Mouse (Mus musculus): ENCODE results near the gene Tmem184c.

The Tmem184c gene

GRCm38 (mm10) chr8:77610374-77610969 is at the start of gene Tmem184c:
Gene Tmem184c, minus strand, starts transcription at chr8:77610698.
- DNase-seq: peak; percentile 95

DNA sequence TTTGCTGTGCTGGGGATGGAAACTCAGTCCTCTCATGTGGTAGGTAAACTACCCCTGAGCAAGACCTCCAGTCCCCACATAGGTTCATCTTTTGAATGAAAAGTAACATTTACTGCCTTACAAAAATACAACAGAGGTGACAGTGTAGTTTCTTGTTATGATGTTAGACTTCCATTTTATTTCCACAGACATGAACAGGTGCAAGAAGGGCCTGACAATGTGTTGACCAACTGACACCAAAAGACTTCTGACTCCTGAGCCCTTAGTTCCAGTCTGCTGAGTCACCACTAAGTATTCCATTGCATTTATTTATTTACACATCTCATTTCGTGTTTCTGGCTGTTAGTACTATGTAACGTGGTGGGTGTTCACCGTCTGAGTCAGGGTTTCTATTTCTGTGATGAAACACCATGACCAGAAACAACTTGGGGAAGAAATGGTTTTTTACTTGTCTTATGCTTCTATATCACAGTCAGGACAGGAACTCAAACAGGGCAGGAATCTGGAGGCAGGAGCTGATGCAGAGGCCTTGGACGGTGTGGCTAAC is 49.1 kb upstream of the Tmem184c start:
- no peak for DNase-seq

GRCm38 (mm10) chr8:77658356-77658755 is 47.9 kb upstream of the Tmem184c start:
- DNase-seq: no peak

GRCm38 (mm10) chr8:77650646-77651190 is 40.2 kb upstream of the Tmem184c start:
- DNase-seq: no peak

DNA sequence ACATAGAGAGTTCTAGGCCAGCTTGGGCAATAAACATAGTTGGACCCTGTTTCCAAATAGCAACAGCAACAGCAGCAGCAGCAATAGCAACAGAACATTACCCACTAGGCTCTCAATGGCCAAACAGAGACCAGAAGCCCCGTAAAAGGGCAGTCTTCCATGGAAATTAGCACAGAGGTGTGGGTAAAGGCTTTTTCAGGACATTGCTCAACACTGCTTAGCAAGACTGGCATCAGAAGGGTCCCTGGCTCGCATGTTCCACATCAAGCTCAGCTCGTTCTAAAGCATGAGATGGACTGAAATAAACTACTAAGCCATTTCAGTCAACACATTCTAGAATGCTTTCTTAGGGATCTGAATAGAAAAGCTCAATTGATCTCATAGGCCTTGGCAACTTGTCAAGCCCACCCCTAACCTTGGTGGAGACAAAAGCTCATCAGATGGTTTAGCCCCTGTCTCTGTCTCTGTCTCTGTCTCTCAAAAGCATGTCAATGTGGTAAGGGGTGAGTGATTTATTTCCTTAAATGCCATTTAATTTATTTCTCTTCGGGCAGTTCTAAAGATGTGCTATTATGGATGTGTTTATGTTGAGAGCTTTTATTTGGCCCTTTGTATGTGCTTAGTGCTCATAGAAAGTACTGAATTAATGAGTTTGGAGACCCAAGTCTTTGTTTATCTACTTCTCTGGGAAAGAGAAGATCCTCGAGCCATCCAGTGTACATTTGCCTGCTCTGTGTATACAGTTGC is 29.8 kb upstream of the Tmem184c start:
- no peak for DNase-seq

GRCm38 (mm10) chr8:77637593-77637992 is 27.1 kb upstream of the Tmem184c start:
- no peak for DNase-seq

GRCm38 (mm10) chr8:77634035-77634434 is 23.5 kb upstream of the Tmem184c start:
- no peak for DNase-seq

GRCm38 (mm10) chr8:77633211-77633610 is 22.7 kb upstream of the Tmem184c start:
- DNase-seq: no peak

DNA sequence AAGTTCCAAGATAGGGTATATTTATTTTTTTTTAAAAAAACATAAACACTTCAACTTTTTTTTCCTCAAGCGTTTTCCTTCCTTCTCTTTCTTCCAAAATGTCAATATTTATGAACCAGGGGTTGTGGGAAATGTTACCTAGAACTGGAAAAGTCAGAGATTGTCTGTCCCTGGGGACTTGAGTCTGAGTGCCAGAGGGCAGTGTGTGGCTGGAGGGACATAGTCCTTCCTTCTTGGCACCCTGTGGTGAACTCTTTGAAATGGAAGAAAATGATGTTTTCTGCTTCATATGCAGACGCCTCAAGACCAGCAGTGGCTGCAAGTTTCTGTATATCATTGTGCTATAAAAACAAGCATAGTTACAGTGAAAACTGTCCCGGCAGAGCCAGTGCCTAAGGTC is 20.2 kb upstream of the Tmem184c start:
- no peak for DNase-seq

DNA sequence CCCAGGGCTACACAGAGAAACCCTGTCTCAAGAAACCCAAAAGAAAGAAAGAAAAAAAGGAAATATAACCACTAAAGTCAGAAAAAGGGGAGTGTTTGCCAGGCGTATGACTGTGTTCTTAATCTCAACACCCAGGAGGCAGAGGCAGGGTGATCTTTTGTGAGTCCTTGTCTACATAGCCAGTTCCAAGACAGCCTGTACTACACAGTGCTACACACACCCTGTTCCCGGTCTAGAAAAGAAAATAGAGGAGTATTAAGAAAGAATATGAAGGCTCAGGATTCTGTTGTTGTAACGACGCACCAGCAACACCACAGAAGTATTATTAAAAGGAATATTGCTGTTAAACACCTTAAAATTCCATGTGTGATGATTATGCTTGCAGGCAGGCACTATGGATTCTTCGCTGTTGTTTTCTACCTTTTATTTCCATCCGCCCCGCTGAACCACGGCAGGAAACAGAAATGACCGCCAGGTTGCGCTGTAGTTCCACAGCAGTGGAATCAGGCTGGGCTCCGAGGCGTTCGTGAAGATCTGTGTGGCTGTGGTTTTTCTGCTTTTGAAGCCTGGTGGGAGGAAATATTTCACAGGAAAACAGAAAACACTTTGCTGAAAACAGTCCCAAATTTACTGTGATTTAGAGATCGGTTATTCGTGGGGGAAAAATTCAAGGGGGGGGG is 19.5 kb upstream of the Tmem184c start:
- peak; percentile 36 for DNase-seq

- DNase-seq: no peak
Observed at GRCm38 (mm10) chr8:77623677-77624209, 13.2 kb upstream of the Tmem184c start.

- no peak for DNase-seq
Observed at GRCm38 (mm10) chr8:77617916-77618315, 7.4 kb upstream of the Tmem184c start.

DNA sequence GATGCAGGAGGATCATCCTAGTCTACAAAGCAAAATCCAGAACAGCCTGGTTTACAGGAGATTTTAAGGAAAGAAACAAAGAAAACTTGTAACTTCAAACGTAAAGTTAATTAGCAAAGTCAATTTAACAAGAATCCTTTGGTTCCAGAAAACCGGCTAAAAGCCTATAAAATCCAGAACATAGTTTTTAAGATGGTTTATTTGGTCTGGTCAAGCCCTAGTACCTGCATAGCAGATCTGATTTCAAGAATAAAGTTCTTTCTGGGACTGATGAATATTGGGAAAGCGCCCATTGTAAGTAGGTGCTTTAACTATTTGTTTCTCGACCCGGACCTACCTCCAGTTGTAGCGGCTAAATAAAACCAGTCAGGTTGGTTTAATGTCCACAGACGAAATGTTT is 877 bp downstream of the Tmem184c start:
- no peak for DNase-seq

GRCm38 (mm10) chr8:77584174-77584573 is 26.3 kb downstream of the Tmem184c start:
- DNase-seq: no peak

- DNase-seq: no peak
Observed at GRCm38 (mm10) chr8:77577674-77578073, 32.8 kb downstream of the Tmem184c start.

DNA sequence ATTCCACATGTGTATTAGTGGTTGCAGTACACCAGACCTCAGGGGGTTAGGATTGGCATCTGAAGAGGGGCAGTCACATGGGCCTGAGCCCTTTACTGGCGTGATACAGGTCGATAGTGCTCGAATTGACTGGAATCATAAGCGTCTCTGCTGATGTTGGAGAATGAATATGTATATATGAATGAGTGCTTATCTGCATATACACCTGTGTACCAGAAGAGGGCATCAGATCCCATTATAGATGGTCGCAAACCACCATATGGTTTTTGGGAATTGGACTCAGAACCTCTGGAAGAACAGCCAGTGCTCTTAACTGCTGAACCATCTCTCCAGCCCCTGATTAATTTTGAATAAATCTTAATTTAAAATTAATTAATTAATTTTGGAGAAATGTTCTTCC is 36.3 kb downstream of the Tmem184c start:
- DNase-seq: no peak

- DNase-seq: no peak
Observed at GRCm38 (mm10) chr8:77561441-77561840, 49.1 kb downstream of the Tmem184c start.

- no peak for DNase-seq
Observed at GRCm38 (mm10) chr8:77552491-77552890, 58.0 kb downstream of the Tmem184c start.

GRCm38 (mm10) chr8:77549881-77550580 is 60.5 kb downstream of the Tmem184c start:
- peak; percentile 12 for DNase-seq

DNA sequence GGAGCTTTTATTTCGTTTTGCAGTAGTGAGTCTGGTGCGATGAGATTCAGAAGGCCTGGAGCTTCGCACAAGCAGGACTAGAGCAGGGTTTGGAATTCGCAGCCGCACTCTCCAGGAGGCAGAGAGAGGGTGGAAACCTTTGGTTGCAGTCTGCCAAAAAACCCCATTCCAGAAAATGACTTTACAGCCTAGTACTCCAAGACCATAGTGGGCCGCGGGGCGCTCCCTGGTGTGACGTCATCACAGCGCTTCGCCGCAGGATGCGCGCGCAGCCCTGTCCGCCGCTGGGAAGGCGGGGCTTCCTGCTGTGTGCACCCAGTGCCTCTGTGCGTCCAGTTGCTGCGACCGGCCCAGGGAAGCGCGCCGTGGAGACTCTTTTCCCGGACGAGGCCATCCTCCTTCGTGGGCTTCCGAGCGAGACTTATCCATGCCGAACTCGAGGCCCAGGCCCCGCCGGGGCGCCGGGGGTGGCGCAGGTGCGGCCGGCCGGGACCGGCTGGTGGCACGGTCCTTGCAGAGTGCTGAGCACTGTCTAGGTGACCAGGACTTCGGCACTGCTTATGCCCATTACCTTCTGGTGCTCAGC is 61.3 kb downstream of the Tmem184c start, which contains the start of gene Prmt9:
Prmt9 (plus strand) TSS at position 277 of the 586 bp plus-strand sequence.
- peak; percentile 89 for DNase-seq
